Mouse (Mus musculus): ENCODE data around the gene Nhsl2. TPM values are rescaled to one million over a fixed set of nuclear protein-coding genes. Genes with fewer than 3 reads are reported as not detected.
"Not testable (repeated sequence)": the region's sequence is repeated elsewhere in the genome, so short reads cannot be mapped to it uniquely, and the experiment has no call there.

The Nhsl2 gene
- total and polyA plus RNA-seq, 3 experiments = 2.5 to 8.4 (median 2.9) TPM

- DNase-seq = no peak
These were observed 233.2 kb downstream of the Nhsl2 start for GRCm38 (mm10) chrX:102082340-102082739.

GRCm38 (mm10) chrX:102085798-102086443 lies 236.7 kb downstream of the Nhsl2 start:
- DNase-seq = no peak

DNA sequence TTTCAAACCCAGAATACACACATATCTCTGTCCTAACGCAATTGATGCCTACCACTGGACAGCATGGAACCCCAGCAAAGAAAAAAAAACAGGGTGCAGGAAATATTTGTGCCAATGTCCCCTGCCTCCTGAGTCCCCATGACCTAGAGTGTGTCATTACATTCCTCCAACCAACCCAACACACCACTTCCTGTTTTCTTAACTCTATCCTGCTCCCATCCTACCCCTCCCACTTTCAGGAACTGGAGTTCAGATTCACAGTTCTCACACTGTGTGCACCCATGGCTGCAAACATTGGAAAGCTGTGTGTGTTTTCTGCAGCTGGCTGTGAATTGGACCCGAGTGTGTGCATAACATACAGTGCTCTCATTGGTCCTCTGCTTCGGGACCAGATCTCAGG lies 241.4 kb downstream of the Nhsl2 start:
- DNase-seq = no peak

DNA sequence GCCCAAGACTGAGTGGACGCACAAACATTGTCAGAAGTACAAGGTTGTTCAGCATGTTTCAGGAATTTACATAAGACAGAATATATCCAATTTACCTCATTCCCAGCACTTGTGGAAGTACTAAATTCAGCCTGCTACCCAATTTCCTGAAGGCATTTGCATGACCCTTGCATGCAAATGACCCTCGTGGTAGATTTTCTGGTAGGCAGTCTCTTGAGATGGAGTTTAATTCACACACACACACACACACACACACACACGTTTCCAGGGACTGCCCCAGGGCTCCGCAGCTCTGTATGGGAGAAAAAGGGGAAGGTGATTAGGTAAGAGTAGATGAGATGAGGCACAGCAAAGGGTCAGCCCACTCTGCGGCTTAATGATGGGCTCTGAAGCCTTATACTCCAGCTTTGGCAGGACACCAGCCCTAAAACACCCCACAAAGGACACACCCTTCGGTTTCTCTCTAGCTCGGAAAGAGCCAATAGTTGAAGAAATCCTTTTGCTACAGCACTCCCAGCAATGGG lies 245.3 kb downstream of the Nhsl2 start:
- no peak for DNase-seq

- DNase-seq = no peak
These were observed 252.7 kb downstream of the Nhsl2 start for GRCm38 (mm10) chrX:102101886-102102285.

DNA sequence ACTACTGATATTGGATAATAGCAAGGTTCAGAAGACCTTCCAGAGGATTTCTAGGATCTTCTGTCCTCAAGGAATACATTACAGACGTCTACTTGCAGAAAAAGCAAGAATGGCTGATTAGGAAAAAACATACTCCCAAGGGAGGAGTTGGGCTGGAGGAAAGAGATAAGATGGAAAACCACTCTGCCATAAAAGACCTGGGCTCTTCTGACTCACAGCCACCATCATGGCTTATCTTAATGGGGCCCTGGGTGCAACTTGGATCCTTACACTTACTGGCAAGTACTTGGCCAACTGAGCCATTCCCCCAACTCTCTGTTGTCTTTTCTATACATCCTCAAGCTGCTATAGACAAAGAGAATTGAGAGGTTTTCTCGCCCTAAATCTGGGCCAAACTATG lies 254.6 kb downstream of the Nhsl2 start:
- DNase-seq = not testable (repeated sequence)

- DNase-seq = not testable (repeated sequence)
These were observed 260.2 kb downstream of the Nhsl2 start for GRCm38 (mm10) chrX:102109349-102109748.

DNA sequence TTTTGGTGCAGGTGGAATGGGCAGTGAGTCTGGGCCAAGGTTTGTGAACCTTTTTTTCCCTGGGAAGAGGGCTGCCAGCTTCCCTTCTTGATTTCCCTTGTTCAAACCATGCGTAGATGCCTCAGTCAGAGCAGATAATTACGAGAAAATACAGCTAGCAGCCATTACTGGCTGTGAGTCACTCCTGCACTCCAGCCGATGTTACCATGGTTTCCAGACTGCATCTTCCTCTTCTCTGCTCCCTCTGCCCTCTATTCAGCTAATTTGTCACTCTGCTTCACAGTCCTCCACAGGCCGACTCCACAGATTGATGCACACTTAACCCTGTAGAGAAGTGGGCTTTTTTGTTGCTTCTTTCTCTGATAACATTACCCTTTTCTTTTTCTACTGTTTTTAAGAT lies 266.5 kb downstream of the Nhsl2 start:
- DNase-seq = no peak

- DNase-seq = peak; percentile 93
These were observed 270.1 kb downstream of the Nhsl2 start, which contains the start of gene Pin4 for GRCm38 (mm10) chrX:102119042-102119864. Pin4 (plus strand) TSS chrX:102119447.

GRCm38 (mm10) chrX:102121321-102121720 lies 272.1 kb downstream of the Nhsl2 start:
- DNase-seq = no peak

DNA sequence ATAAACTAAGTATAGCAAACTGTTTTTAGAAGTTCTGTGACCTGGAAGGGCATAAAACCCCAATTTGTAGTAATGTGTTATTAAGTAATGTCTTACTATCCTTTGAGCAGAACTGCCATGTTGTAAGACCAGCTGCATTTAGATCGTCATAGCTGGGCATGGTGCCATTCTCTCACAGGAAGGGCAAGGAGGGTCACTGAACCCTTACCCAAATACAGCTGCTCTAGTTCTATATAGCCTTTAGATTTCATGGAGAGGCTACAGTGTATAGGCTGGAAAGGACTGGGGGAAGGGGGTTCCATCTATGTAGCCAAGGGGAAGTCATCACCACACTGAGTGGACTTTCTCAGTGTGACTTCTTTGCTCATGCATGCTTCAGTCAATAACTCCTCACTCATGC lies 292.0 kb downstream of the Nhsl2 start:
- DNase-seq = no peak

Small RNA genes lying within 50 kb of the gene (microRNA-seq; reads per million reads assigned to microRNA genes)
- 0 reads per million in 2 experiments for gene Gm27843

Other genes starting within 250 kb of the Nhsl2 start
- gene Ogt, start 209.3 kb upstream of the Nhsl2 start, total RNA-seq (2021) = 100 to 1,000 TPM; 124 to 159 TPM
- 28.2 and 36.5 TPM in 2 replicates for gene Ogt, start 209.3 kb upstream of the Nhsl2 start, polyA plus RNA-seq (2012; rRNA removed)
- under 1 TPM; 0.20 to 0.31 TPM for gene Cxcr3, start 115.1 kb upstream of the Nhsl2 start, total RNA-seq (2021)
- 1.5 and 1.9 TPM in 2 replicates for gene Cxcr3, start 115.1 kb upstream of the Nhsl2 start, polyA plus RNA-seq (2012; rRNA removed)
- gene Gm4779, start 55.0 kb upstream of the Nhsl2 start, total RNA-seq (2021) = under 1 TPM in 1 of 2 experiments, not detected in 1; 0.41 TPM
- gene Gm4779, start 55.0 kb upstream of the Nhsl2 start, polyA plus RNA-seq (2012; rRNA removed) = 0.34 TPM in 1 of 2 replicates, not detected in the other
- gene 8030474K03Rik, start 54.7 kb upstream of the Nhsl2 start, total RNA-seq (2021) = not detected
- not detected in 2 replicates for gene 8030474K03Rik, start 54.7 kb upstream of the Nhsl2 start, polyA plus RNA-seq (2012; rRNA removed)
- 1 to 10 TPM; 7.7 to 8.6 TPM for gene Rtl5, start 221.9 kb downstream of the Nhsl2 start, total RNA-seq (2021)
- gene Rtl5, start 221.9 kb downstream of the Nhsl2 start, polyA plus RNA-seq (2012; rRNA removed) = 8.2 and 9.8 TPM in 2 replicates

Data from adrenal gland, adult 2 months (tissue).